Mouse (Mus musculus): Measurements from ENCODE around the gene Rpl35a. TPM values are rescaled to one million over a fixed set of nuclear protein-coding genes. Genes with fewer than 3 reads are reported as not detected.

Gene Rpl35a
- polyA plus RNA-seq, 1 experiment from 2014 or later = 931 TPM

DNA sequence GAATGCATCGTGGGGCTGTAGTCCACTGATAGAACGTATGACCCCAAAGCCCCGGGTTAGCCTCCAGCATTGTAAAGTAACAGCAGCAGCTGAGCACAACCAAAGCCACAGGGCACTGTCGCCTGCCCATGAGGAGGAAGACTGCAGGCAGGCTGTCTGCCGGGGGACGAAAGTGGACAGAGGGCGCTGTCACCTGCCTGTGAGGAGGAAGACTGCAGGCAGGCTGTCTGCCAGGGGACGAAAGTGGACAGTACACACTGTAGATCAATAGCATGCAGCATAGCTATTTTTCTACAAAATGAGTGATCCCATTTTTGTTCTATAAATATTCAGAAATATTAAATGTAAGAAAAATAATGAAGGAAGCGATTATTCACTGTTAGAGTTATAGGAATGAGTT lies 8.4 kb downstream of the Rpl35a start:
- Histone ChIP-seq H3K4me3 (ENCODE audit: low read depth, low read length) (no peak overlapping the region), H3K9ac (replicated peaks; ENCODE audit: low read length) (no peak overlapping the region), H3K36me3 (replicated peaks; ENCODE audit: control insufficient read depth, insufficient read depth, low read depth, low read length) (peaks cover 4% of the 10 kb centered on the region), H3K4me1 (ENCODE audit: control insufficient read depth, insufficient read depth, low read length) (peaks cover 3% of the 10 kb centered on the region; the same call in 1 of the 2 replicates), H3K27ac (replicated peaks; ENCODE audit: low read depth, low read length) (no peak overlapping the region), H3K9me3 (replicated peaks; ENCODE audit: control insufficient read depth, low read length) (no peaks in the 10 kb centered on the region), H3K4me2 (ENCODE audit: low read depth, low read length) (no peak overlapping the region), H3K27me3 (ENCODE audit: control insufficient read depth, insufficient read depth, low read length) (no peaks in the 10 kb centered on the region)
- ATAC-seq (replicated peaks; ENCODE audit: insufficient number of reproducible peaks, low FRiP score, low TSS enrichment, low read depth) = no peak
- WGBS = 74% methylated on average over 9 of the region's 9 CpGs
- no peak for DNase-seq (ENCODE audit: low spot score)

DNA sequence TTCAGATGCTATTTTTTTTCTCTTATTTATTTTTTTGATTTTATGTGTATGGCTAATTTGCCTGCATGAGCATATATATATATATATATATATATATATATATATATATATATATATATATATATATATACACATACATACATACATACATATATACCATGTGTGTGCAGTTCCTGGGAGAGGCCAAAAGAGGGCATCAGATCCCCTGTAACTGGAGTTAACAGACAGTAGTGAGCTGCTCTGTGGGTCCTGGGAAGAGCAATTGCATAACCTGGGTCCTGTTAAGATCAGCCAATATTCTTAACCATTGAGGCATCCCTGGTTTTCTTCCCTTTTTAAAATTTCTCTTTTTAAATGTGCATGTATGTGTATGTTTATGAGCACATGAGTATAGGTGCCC lies 14.7 kb downstream of the Rpl35a start:
- Histone ChIP-seq H3K27ac (replicated peaks; ENCODE audit: low read depth, low read length) (no peak overlapping the region), H3K9ac (replicated peaks; ENCODE audit: low read length) (no peak overlapping the region), H3K9me3 (replicated peaks; ENCODE audit: control insufficient read depth, low read length) (no peaks in the 10 kb centered on the region), H3K36me3 (replicated peaks; ENCODE audit: control insufficient read depth, insufficient read depth, low read depth, low read length) (no peaks in the 10 kb centered on the region), H3K27me3 (ENCODE audit: control insufficient read depth, insufficient read depth, low read length) (no peaks in the 10 kb centered on the region), H3K4me3 (ENCODE audit: low read depth, low read length) (no peak overlapping the region), H3K4me1 (ENCODE audit: control insufficient read depth, insufficient read depth, low read length) (no peaks in the 10 kb centered on the region), H3K4me2 (ENCODE audit: low read depth, low read length) (no peak overlapping the region)
- ATAC-seq (replicated peaks; ENCODE audit: insufficient number of reproducible peaks, low FRiP score, low TSS enrichment, low read depth) = no peak
- no peak for DNase-seq (ENCODE audit: low spot score)

DNA sequence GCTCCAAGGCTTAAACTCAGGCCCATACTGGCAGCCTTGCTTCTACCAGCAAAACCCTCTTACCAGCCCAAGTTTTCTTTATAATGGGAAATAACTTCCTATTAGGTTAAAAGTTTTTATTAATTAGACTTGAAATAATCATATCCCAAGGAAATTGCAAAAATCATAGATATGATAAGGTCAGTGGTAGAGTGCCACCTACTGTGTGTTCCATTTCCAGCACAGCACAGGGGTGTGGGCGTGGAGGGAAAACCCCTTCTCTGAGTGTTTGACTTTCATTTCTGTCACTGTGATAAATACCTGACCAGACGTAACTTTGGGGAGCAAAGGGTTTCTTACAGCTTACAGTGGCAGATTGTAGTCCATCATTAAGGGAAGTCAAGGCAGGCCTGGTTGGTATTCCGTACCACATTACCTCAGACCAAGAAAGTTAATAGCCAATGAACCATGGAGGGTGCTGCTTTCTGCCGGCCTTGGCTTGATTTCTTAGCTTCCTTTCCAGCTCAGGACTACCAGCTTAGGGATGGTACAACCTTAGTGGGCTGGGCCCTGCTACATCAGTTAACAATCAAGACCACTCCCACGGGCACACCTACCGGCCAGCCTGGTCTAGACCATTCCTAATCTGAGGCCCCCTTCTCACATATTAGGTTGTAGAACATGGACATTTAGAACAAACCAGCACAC lies 16.8 kb downstream of the Rpl35a start:
- Histone ChIP-seq H3K36me3 (replicated peaks; ENCODE audit: control insufficient read depth, insufficient read depth, low read depth, low read length) (no peaks in the 10 kb centered on the region), H3K4me2 (ENCODE audit: low read depth, low read length) (no peak overlapping the region), H3K4me1 (ENCODE audit: control insufficient read depth, insufficient read depth, low read length) (no peaks in the 10 kb centered on the region), H3K27me3 (ENCODE audit: control insufficient read depth, insufficient read depth, low read length) (no peaks in the 10 kb centered on the region), H3K9ac (replicated peaks; ENCODE audit: low read length) (no peak overlapping the region), H3K4me3 (ENCODE audit: low read depth, low read length) (no peak overlapping the region), H3K27ac (replicated peaks; ENCODE audit: low read depth, low read length) (no peak overlapping the region), H3K9me3 (replicated peaks; ENCODE audit: control insufficient read depth, low read length) (no peaks in the 10 kb centered on the region)
- WGBS = 84% methylated on average over 6 of the region's 6 CpGs
- ATAC-seq (replicated peaks; ENCODE audit: insufficient number of reproducible peaks, low FRiP score, low TSS enrichment, low read depth) (no peak), DNase-seq (ENCODE audit: low spot score) (no peak)

DNA sequence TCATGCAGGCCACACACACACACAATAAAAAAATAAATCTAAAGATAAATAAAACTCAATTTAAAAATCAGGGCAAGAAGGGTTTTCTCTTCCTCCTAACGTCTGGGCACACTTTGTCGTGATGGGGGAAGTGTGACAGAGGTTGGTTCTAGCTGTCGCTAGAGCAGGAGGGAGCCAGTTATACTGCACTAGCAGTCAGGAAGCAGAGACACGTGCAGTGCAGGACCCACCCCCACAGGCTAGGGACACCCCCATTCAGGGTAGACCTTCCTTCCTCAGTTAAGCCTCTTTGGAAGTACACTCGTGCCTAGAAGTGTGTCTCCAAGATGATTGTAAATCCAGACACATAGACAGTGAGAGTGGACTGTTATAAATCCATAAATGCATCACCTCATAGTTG lies 18.7 kb downstream of the Rpl35a start:
- Histone ChIP-seq H3K36me3 (replicated peaks; ENCODE audit: control insufficient read depth, insufficient read depth, low read depth, low read length) (no peaks in the 10 kb centered on the region), H3K27ac (replicated peaks; ENCODE audit: low read depth, low read length) (no peak overlapping the region), H3K4me1 (ENCODE audit: control insufficient read depth, insufficient read depth, low read length) (no peaks in the 10 kb centered on the region), H3K9ac (replicated peaks; ENCODE audit: low read length) (no peak overlapping the region), H3K4me2 (ENCODE audit: low read depth, low read length) (no peak overlapping the region), H3K27me3 (ENCODE audit: control insufficient read depth, insufficient read depth, low read length) (no peaks in the 10 kb centered on the region), H3K9me3 (replicated peaks; ENCODE audit: control insufficient read depth, low read length) (no peaks in the 10 kb centered on the region), H3K4me3 (ENCODE audit: low read depth, low read length) (no peak overlapping the region)
- no peak for DNase-seq (ENCODE audit: low spot score)
- ATAC-seq (replicated peaks; ENCODE audit: insufficient number of reproducible peaks, low FRiP score, low TSS enrichment, low read depth) = no peak
- 81% methylated on average over 5 of the region's 5 CpGs for WGBS

DNA sequence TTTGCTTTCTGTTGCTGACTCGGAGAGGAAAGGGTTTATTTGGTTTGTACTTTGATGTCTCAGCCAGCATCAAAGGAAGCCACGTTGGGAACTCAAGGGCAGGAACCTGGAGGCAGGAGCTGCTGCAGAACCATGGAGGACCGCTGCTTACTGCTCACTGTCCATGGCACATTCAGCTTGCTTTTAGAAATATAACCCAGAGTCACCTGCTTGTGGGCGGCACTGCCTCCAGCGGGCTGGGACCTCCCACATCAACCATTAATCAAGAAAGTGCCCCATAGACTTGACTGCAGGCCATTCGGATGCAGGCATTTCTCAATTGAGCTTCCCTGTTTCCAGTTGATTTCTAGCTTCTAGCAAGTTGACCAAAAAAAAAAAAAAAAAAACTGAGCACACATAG lies 19.8 kb downstream of the Rpl35a start:
- Histone ChIP-seq H3K27ac (replicated peaks; ENCODE audit: low read depth, low read length) (no peak overlapping the region), H3K4me3 (ENCODE audit: low read depth, low read length) (no peak overlapping the region), H3K36me3 (replicated peaks; ENCODE audit: control insufficient read depth, insufficient read depth, low read depth, low read length) (no peaks in the 10 kb centered on the region), H3K9ac (replicated peaks; ENCODE audit: low read length) (no peak overlapping the region), H3K4me1 (ENCODE audit: control insufficient read depth, insufficient read depth, low read length) (no peaks in the 10 kb centered on the region), H3K4me2 (ENCODE audit: low read depth, low read length) (no peak overlapping the region), H3K27me3 (ENCODE audit: control insufficient read depth, insufficient read depth, low read length) (no peaks in the 10 kb centered on the region), H3K9me3 (replicated peaks; ENCODE audit: control insufficient read depth, low read length) (no peaks in the 10 kb centered on the region)
- DNase-seq (ENCODE audit: low spot score) (no peak), ATAC-seq (replicated peaks; ENCODE audit: insufficient number of reproducible peaks, low FRiP score, low TSS enrichment, low read depth) (no peak)
- 81% methylated on average over 6 of the region's 6 CpGs for WGBS

DNA sequence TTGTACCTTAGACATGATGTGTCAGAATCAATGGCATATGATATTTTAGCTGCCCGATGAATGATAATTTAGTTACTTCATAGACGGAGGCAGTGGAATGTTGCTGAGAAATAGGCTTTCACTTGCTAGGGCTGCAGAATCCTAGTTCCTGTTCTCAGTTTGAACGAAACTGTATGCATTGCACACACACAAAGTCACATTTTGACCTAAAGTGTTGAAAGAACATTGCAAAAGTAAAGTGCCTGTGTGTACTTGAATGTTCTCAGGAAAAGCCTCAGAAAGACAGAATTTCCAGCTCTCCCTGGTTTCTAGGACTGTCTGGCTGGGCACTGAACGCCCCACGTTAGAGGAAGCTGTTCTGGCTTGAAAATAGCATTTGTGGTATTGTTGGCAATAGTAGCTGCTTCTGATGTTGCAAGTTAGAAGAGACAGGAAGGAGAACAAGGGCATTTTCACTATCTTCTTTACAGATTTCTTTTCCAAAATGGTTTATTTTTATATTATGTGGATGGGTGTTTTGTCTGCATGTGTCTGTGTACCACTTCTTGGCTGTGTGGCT lies 20.9 kb downstream of the Rpl35a start:
- 92% methylated on average over 5 of the region's 5 CpGs for WGBS

DNA sequence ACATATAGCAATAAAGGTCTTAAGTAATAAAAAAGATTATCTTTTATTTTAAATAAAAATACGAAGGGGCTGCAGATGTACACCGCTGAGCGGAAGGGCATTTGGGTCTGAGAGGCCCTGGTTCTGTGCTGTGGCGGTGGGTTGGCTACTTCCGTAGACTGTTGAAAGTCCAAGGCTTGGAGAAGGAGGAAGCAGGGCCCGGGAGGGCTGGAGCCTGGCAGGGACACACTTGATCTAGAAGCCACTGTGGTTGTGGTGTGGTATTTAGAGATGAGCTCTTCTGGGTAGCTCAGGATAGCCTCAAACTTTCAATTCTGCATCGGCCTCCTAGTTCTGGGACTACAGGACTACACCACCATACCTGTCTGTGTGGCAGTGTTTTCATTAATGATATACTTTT lies 23.8 kb downstream of the Rpl35a start:
- ATAC-seq (replicated peaks; ENCODE audit: insufficient number of reproducible peaks, low FRiP score, low TSS enrichment, low read depth) = no peak
- no peaks in the 10 kb centered on the region for H3K9me3 ChIP-seq (replicated peaks; ENCODE audit: control insufficient read depth, low read length)
- H3K27ac ChIP-seq (replicated peaks; ENCODE audit: low read depth, low read length) = no peak overlapping the region
- H3K9ac ChIP-seq (replicated peaks; ENCODE audit: low read length) = no peak overlapping the region
- H3K4me3 ChIP-seq (ENCODE audit: low read depth, low read length) = no peak overlapping the region
- 95% methylated on average over 7 of the region's 7 CpGs for WGBS
- H3K4me1 ChIP-seq (ENCODE audit: control insufficient read depth, insufficient read depth, low read length) = no peaks in the 10 kb centered on the region
- no peak for DNase-seq (ENCODE audit: low spot score)
- no peaks in the 10 kb centered on the region for H3K27me3 ChIP-seq (ENCODE audit: control insufficient read depth, insufficient read depth, low read length)
- H3K36me3 ChIP-seq (replicated peaks; ENCODE audit: control insufficient read depth, insufficient read depth, low read depth, low read length) = no peaks in the 10 kb centered on the region
- no peak overlapping the region for H3K4me2 ChIP-seq (ENCODE audit: low read depth, low read length)

More for the DNA sequence above, 20.9 kb downstream of the Rpl35a start:
- no peaks in the 10 kb centered on the region for H3K4me1 ChIP-seq (ENCODE audit: control insufficient read depth, insufficient read depth, low read length)
- H3K27me3 ChIP-seq (ENCODE audit: control insufficient read depth, insufficient read depth, low read length) = no peaks in the 10 kb centered on the region
- no peak overlapping the region for H3K4me3 ChIP-seq (ENCODE audit: low read depth, low read length)
- ATAC-seq (replicated peaks; ENCODE audit: insufficient number of reproducible peaks, low FRiP score, low TSS enrichment, low read depth) = no peak
- H3K9me3 ChIP-seq (replicated peaks; ENCODE audit: control insufficient read depth, low read length) = no peaks in the 10 kb centered on the region
- no peak overlapping the region for H3K4me2 ChIP-seq (ENCODE audit: low read depth, low read length)
- H3K9ac ChIP-seq (replicated peaks; ENCODE audit: low read length) = no peak overlapping the region
- no peaks in the 10 kb centered on the region for H3K36me3 ChIP-seq (replicated peaks; ENCODE audit: control insufficient read depth, insufficient read depth, low read depth, low read length)
- no peak for DNase-seq (ENCODE audit: low spot score)
- no peak overlapping the region for H3K27ac ChIP-seq (replicated peaks; ENCODE audit: low read depth, low read length)

DNA sequence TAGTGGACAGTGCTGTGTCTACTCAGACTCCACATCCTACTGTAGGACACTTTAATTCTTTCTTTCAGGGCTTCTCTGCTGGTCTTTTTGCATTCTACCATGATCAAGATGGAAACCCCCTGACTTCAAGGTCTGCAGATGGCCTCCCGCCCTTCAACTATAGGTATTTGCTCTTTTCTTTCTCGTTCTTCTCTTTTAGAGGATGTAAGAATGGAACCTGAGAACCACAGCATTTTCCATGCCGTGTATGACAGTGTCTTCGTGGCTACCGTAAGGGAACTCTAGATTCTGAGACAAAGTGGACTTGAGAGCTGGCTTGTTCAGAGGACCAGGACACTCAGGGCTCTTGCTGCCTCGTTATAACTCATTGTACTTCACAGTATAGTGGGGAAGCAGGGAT lies 26.7 kb downstream of the Rpl35a start:
- Histone ChIP-seq H3K9me3 (replicated peaks; ENCODE audit: control insufficient read depth, low read length) (no peaks in the 10 kb centered on the region), H3K36me3 (replicated peaks; ENCODE audit: control insufficient read depth, insufficient read depth, low read depth, low read length) (no peaks in the 10 kb centered on the region), H3K4me3 (ENCODE audit: low read depth, low read length) (no peak overlapping the region), H3K9ac (replicated peaks; ENCODE audit: low read length) (no peak overlapping the region), H3K4me1 (ENCODE audit: control insufficient read depth, insufficient read depth, low read length) (no peaks in the 10 kb centered on the region), H3K27me3 (ENCODE audit: control insufficient read depth, insufficient read depth, low read length) (no peaks in the 10 kb centered on the region), H3K27ac (replicated peaks; ENCODE audit: low read depth, low read length) (no peak overlapping the region), H3K4me2 (ENCODE audit: low read depth, low read length) (no peak overlapping the region)
- DNase-seq (ENCODE audit: low spot score) (no peak), ATAC-seq (replicated peaks; ENCODE audit: insufficient number of reproducible peaks, low FRiP score, low TSS enrichment, low read depth) (no peak)
- WGBS = 90% methylated on average over 6 of the region's 6 CpGs
